Mouse (Mus musculus) limb, embryonic 10.5 days (tissue): ENCODE measurements at regions not wholly inside any gene's neighbourhood (a gene's known extent, or its start where the extent isn't known, plus 50 kb on each side); places are given as distances from the start of the nearest gene placed in this dataset.

Experiments
- DNase-seq: peaks from one replicate; pipeline ENCODE4 v3.0.0-alpha.2; 2017; ENCODE audit warnings: low spot score
- H3K27ac ChIP-seq: fragments of 300-500 bp; sonication (generic); 2 replicates; pipeline ENCODE4 v1.5.1; 2016; ENCODE audit warnings: mild to moderate bottlenecking
- H3K27me3 ChIP-seq: fragments of 300-500 bp; sonication (generic); 2 replicates; pipeline ENCODE4 v1.6.1; 2016; ENCODE audit warnings: low read depth, mild to moderate bottlenecking; ENCODE audit not compliant: poor library complexity, severe bottlenecking
- H3K36me3 ChIP-seq: fragments of 300-500 bp; sonication (generic); 2 replicates; pipeline ENCODE4 v1.6.1; 2016; ENCODE audit warnings: mild to moderate bottlenecking, moderate library complexity
- H3K4me1 ChIP-seq: fragments of 300-500 bp; sonication (generic); 2 replicates; pipeline ENCODE4 v1.6.1; 2016
- H3K4me3 ChIP-seq: fragments of 300-500 bp; sonication (generic); 2 replicates; pipeline ENCODE4 v1.5.1; 2016; ENCODE audit warnings: mild to moderate bottlenecking, moderate library complexity
- H3K9me3 ChIP-seq: fragments of 300-500 bp; sonication (generic); replicated peaks from 2 replicates; pipeline ENCODE4 v1.6.1; 2016; ENCODE audit warnings: mild to moderate bottlenecking
- WGBS: fragments of 180-500 bp; shearing (Covaris S2); methylation state at CpG from one replicate; pipeline ENCODE4 v1.1.7; 2016; 5-methylcytosine and 5-hydroxymethylcytosine counted together

DNA sequence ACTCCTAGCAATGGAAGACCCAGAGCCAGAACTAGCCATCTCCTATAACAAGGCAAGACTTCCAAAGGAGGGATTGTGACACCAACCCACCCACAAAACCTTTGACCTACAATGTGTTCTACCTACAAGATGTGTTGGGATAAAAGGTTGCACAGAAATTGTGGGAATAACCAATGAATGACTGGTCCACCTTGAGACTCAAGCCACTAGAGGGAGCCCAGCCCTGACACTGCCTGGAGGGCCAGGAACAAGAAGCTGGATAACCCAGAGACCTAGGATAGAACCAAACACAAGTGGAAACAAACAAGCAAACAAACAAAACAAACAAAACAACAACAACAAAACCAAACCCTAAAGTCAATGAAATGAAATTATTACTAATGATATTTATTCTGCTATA is 288.8 kb downstream of the Dchs2 start:
- H3K9me3 ChIP-seq: no peaks in the 10 kb centered on the region
- H3K4me3 ChIP-seq: no peak overlapping the region
- H3K27ac ChIP-seq: no peak overlapping the region
- peak; percentile 35 for DNase-seq
- no peaks in the 10 kb centered on the region for H3K36me3 ChIP-seq
- H3K27me3 ChIP-seq: no peaks in the 10 kb centered on the region
- no peaks in the 10 kb centered on the region for H3K4me1 ChIP-seq

DNA sequence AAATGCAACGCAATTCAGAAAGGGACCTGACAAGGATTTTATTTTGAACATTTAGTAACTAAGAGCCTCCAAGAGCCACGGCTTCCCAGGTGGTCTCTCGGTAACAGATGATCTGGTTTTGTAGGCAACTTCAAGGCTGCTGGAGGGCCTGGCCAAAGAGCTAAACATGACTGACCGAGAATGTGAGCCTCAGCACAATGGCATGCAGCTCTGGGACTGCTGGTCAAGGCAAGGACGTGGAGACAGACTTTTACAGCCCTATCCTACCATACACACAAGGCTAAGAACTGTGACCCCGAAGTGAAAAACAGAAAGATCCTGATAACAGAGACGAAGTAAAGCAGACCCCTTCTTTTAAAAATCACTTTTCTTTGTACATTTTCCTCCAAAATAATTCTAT is 296.5 kb downstream of the Dchs2 start:
- no peak overlapping the region for H3K4me3 ChIP-seq
- DNase-seq: no peak
- H3K27ac ChIP-seq: no peak overlapping the region
- no peaks in the 10 kb centered on the region for H3K9me3 ChIP-seq
- no peaks in the 10 kb centered on the region for H3K36me3 ChIP-seq
- WGBS: 77% methylated on average over 7 of the region's 7 CpGs
- no peaks in the 10 kb centered on the region for H3K27me3 ChIP-seq
- no peaks in the 10 kb centered on the region for H3K4me1 ChIP-seq

DNA sequence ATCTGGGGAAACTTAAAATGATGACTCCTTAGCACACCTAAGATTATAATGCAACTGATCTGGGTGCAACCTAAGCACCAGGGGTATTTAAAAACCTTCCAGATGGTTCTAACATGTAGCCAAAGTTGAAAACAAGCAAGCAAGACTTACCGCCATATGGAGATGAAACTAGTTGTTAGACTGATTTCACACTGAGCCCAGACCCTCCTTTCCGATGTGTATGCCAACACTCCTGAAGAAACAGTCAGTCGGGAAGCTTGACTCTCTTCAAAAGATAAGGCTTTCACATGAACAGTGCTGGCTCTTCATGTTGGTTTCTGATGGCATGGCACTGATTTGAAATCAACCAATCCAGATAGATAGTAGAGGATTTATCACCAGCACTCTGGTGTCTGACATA is 301.6 kb downstream of the Dchs2 start:
- H3K27me3 ChIP-seq: no peaks in the 10 kb centered on the region
- no peak overlapping the region for H3K27ac ChIP-seq
- no peaks in the 10 kb centered on the region for H3K36me3 ChIP-seq
- 94% methylated on average over 3 of the region's 3 CpGs for whole genome bisulfite sequencing
- no peaks in the 10 kb centered on the region for H3K4me1 ChIP-seq
- no peak overlapping the region for H3K4me3 ChIP-seq
- H3K9me3 ChIP-seq: no peaks in the 10 kb centered on the region
- no peak for DNase-seq

DNA sequence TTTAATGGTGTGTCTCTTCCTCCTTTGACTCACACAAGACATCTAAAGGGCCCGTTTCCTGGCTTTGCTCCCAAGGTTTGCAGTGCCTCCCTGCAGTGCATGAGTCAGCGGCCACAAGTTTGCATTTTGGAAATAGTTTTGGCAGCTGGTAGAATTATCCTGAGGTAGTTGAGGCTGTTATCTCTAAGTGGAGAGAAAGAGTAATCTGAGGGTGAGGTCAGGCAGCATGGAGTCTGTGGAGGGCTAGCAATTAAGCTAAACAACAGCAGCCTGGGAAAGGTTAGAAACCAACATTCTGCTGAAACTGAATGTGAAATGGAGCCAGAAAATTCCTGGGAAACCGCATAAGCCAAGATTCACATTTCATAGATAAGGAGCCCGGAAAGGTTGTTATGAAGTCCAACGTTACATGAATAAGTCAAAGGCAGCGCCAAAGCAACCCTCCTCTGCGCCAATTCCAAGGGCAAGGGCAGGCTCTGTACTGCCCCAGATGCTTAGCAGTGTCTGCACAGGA is 318.5 kb downstream of the Dchs2 start:
- no peak for DNase-seq
- H3K36me3 ChIP-seq: no peaks in the 10 kb centered on the region
- H3K4me3 ChIP-seq: no peak overlapping the region
- H3K4me1 ChIP-seq: no peaks in the 10 kb centered on the region
- no peak overlapping the region for H3K27ac ChIP-seq
- 91% methylated on average over 7 of the region's 7 CpGs for WGBS
- no peaks in the 10 kb centered on the region for H3K9me3 ChIP-seq
- H3K27me3 ChIP-seq: no peaks in the 10 kb centered on the region

DNA sequence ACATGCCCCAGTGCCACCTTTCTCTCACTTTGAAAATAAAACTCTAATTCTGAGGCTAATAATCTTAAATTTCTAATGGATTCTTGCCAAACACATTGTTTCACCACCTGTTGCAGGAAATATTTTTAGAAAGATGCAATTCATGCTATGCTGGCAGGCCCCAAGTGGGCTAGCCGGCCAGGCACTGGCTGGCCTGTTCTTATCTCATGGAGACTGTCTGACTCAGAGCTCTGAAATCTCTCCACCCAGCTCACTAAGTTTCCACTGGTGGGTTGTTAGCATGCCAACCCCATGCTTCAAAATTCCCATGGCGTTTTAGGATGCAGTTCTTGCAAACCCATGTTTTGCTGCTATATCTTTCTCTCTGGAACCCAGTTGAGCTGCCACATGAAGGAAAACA is 315.5 kb upstream of the Sfrp2 start:
- DNase-seq: no peak
- 92% methylated on average over 2 of the region's 2 CpGs for WGBS
- Histone ChIP-seq H3K36me3 (no peaks in the 10 kb centered on the region), H3K27ac (no peak overlapping the region), H3K9me3 (no peaks in the 10 kb centered on the region), H3K4me3 (no peak overlapping the region), H3K4me1 (no peaks in the 10 kb centered on the region), H3K27me3 (no peaks in the 10 kb centered on the region)

DNA sequence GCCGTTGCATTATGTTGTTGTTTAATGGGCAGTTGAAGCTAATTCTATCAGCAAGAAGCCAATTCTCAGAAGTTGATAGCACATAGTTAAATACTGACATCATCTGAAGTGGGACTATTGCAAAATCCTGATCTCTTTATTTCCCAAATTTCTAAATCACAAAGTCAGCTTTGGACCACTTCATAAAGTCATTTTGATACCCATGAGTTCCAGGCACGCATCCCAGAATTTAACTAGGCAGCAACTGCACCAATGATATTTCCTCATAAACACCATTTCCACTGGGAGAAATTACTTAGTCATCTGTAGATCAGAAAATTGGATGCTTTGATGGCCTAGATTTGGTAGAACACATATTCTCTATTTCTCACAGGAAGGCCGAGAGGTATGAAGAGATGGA is 314.8 kb upstream of the Sfrp2 start:
- no peak for DNase-seq
- Histone ChIP-seq H3K4me1 (no peaks in the 10 kb centered on the region), H3K36me3 (no peaks in the 10 kb centered on the region), H3K27ac (no peak overlapping the region), H3K27me3 (no peaks in the 10 kb centered on the region), H3K9me3 (no peaks in the 10 kb centered on the region), H3K4me3 (no peak overlapping the region)
- WGBS: 88% methylated on average over 3 of the region's 3 CpGs

DNA sequence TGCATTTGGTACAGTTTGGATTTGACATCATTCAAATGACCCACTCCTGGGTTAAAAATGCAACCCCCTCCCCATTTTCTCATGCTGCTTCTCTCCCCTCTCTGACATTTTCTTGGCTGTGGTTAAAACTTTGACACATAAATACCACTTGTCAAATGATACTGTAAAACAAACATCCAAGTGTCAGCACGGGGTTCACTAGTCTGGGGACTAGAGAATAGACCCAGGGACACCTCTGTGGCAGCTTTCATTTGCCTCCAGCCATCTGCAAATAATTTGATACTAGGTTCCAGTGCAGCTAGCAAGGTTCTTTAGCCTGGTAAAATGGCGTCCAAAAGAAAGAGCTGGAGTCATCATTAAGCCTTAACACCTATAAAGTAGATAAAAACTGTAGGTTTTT is 312.7 kb upstream of the Sfrp2 start:
- Histone ChIP-seq H3K27ac (no peak overlapping the region), H3K4me1 (no peaks in the 10 kb centered on the region), H3K36me3 (no peaks in the 10 kb centered on the region), H3K4me3 (no peak overlapping the region), H3K9me3 (no peaks in the 10 kb centered on the region), H3K27me3 (no peaks in the 10 kb centered on the region)
- no peak for DNase-seq
- 72% methylated on average over 2 of the region's 2 CpGs for WGBS

DNA sequence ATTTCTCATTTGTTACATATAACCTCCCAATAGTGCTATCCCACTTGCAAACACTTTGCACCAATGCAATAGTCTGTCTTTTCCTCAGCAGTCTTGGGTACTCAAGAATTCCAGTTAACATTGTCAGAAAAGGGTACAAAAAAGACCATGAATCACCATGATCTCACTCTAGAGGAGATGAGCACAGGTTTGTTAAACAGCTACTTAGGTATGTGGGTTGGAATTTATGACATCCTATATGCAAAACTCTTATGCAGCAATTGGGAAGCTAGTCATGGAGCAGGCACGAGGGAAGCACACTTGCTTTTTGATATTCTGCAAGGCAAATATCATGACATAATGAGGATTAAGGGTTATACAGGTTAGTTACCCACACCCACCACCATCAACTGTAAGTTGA is 307.7 kb upstream of the Sfrp2 start:
- Histone ChIP-seq H3K9me3 (no peaks in the 10 kb centered on the region), H3K27ac (no peak overlapping the region), H3K4me1 (no peaks in the 10 kb centered on the region), H3K4me3 (no peak overlapping the region), H3K36me3 (no peaks in the 10 kb centered on the region), H3K27me3 (no peaks in the 10 kb centered on the region)
- no peak for DNase-seq
- WGBS: 78% methylated on average over 1 of the region's 1 CpGs

DNA sequence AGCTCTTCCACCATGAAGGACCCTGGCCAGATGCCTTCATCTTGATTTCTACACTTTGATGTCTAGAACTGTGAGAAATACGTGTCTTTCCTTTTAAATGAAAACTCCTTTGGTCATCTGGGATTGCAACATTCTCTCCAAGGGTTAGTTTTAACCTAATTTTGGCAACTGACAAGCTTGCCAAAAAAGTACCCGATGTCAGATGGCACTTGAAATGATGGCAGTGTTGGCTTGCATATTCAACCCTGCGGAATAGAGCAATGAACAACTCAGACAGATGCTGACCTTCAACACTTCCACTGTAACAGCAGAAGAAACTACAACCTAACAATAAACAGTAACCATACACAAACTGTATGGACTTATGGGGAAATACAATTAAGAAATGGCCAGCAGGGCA is 286.9 kb upstream of the Sfrp2 start:
- no peak overlapping the region for H3K27ac ChIP-seq

DNA sequence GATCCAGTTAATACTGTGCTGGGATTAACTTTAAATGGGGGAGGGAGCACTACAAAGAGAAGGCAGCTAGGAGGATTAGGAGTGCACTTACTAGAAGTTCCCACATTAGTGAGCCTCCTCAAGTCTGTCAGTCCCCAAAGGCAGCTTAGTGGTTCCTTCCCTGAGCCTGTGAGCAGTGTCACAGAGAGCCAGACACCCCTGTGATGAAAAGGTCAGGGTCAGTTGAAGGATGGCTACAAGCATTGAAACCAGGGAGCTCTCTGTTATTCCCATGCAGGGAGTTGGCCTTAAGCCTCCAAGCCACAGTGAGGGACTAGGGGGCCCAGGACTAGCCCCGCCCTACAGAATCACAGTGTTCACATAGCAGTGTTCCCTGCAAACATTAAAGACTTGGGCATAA is 285.9 kb upstream of the Sfrp2 start:
- H3K4me1 ChIP-seq: 0 out of 2 replicates have a peak, but pooled peaks cover 2% of the 10 kb centered on the region
- H3K27me3 ChIP-seq: no peaks in the 10 kb centered on the region
- H3K36me3 ChIP-seq: no peaks in the 10 kb centered on the region
- no peak for DNase-seq
- no peak overlapping the region for H3K4me3 ChIP-seq
- no peaks in the 10 kb centered on the region for H3K9me3 ChIP-seq
- no peak overlapping the region for H3K27ac ChIP-seq
- 90% methylated on average over 1 of the region's 1 CpGs for WGBS

More for the DNA sequence above, 286.9 kb upstream of the Sfrp2 start:
- Histone ChIP-seq H3K4me1 (0 out of 2 replicates have a peak, but pooled peaks cover 2% of the 10 kb centered on the region), H3K4me3 (no peak overlapping the region), H3K27me3 (no peaks in the 10 kb centered on the region), H3K36me3 (no peaks in the 10 kb centered on the region), H3K9me3 (no peaks in the 10 kb centered on the region)
- whole genome bisulfite sequencing: 89% methylated on average over 3 of the region's 3 CpGs
- DNase-seq: no peak

DNA sequence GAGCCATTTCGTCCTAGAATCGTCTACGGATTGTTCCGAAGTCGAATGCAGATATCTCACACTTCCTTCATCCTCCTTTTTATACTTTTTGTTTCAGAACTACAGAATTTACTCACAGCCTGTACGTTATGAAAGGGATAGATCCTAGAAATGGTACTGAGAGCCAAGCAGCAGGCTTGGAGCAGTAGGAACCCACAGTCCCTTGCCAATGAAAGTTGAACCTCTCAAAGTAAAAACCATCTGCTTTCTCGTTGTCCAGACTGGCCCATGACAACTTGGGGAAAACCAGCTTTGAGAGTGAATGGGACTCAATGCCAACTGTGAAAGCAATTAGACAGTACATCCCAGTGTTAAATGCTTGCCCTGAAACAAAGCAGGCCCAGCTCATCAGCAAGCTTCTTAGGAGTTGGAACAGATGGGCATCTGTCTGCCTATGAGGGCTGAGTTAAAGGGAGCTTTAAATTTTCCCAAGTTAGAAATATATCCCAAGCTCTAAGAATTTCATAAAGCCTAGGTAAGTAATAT is 279.9 kb upstream of the Sfrp2 start:
- H3K27me3 ChIP-seq: no peaks in the 10 kb centered on the region
- 89% methylated on average over 7 of the region's 7 CpGs for WGBS
- no peak overlapping the region for H3K27ac ChIP-seq
- no peaks in the 10 kb centered on the region for H3K9me3 ChIP-seq
- no peaks in the 10 kb centered on the region for H3K36me3 ChIP-seq
- H3K4me3 ChIP-seq: no peak overlapping the region
- H3K4me1 ChIP-seq: no peaks in the 10 kb centered on the region
- no peak for DNase-seq

DNA sequence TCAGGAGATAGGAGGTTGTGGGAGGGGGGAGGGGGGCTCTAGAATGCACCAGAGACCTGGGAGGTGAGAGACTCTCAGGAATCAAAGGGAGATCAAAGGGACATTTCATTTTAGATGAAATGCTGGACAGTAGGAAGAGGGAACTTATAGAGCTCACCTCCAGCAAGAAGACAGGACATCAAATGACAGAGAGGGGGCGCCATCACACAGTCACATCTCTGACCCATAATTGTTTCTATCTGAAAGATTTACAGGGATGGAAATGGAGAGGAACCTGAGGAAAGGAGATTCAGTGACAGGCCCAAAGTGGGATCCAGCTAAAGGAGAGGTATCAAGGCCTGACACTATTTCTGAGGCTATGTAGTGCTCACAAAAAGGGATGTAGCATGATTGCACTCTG is 270.5 kb upstream of the Sfrp2 start:
- H3K27ac ChIP-seq: no peak overlapping the region
- no peak for DNase-seq
- H3K36me3 ChIP-seq: no peaks in the 10 kb centered on the region
- no peaks in the 10 kb centered on the region for H3K27me3 ChIP-seq
- H3K4me3 ChIP-seq: no peak overlapping the region
- no peaks in the 10 kb centered on the region for H3K9me3 ChIP-seq
- peaks cover 6% of the 10 kb centered on the region; the same call in 1 of the 2 replicates for H3K4me1 ChIP-seq
- WGBS: 29% methylated on average over 1 of the region's 1 CpGs

DNA sequence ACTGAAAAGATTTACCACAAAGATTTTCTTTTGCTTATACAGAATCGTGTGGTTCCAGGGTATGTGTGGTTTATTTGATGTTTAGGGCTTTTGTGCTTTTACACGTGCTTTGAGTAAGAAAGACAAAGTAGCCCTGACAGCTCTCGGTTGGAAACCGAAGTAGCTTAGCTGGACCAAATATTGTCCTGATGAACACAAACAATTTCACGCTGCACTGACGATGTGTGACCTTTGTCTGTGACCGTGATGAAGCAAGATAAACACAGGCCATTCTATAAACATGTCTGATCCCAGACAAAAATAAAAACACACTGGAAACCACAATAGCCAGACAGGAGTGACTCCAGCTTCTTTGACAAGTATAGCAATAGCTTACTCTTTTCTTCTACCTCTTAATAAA is 262.2 kb upstream of the Sfrp2 start:
- H3K27me3 ChIP-seq: no peaks in the 10 kb centered on the region
- no peak overlapping the region for H3K27ac ChIP-seq
- DNase-seq: no peak
- H3K4me1 ChIP-seq: no peaks in the 10 kb centered on the region
- H3K4me3 ChIP-seq: no peak overlapping the region
- 78% methylated on average over 7 of the region's 7 CpGs for WGBS
- no peaks in the 10 kb centered on the region for H3K9me3 ChIP-seq
- no peaks in the 10 kb centered on the region for H3K36me3 ChIP-seq

DNA sequence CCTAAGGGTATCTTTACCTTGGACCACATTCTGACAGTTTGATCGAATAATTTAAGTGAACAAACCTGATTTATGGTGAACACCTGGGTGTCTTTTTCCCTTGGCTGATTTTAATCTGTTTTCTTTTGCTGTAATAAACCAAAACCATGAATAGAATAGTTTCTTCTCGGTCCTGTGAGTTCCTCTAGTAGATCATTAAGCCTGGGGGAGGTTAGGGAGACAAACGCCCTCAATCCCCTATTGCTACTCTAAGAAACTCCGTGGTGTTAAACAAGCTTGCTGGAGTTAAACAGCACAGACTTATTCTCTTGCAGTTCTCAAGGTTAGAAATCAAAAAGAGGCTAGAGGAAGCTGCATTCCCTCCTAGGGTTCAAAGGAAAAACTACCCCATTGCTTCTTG is 249.5 kb upstream of the Sfrp2 start:
- no peaks in the 10 kb centered on the region for H3K27me3 ChIP-seq
- 68% methylated on average over 4 of the region's 4 CpGs for WGBS
- H3K4me3 ChIP-seq: no peak overlapping the region
- no peak overlapping the region for H3K27ac ChIP-seq
- no peak for DNase-seq
- H3K9me3 ChIP-seq: no peaks in the 10 kb centered on the region
- no peaks in the 10 kb centered on the region for H3K4me1 ChIP-seq
- no peaks in the 10 kb centered on the region for H3K36me3 ChIP-seq
